Mouse (Mus musculus): ENCODE results near the gene Chn1. TPM values are rescaled to one million over a fixed set of nuclear protein-coding genes. Genes with fewer than 3 reads are reported as not detected.

The Chn1 gene
- polyA plus RNA-seq, 1 experiment from 2014 or later: 1.2 TPM

GRCm38 (mm10) chr2:73636387-73636786 is 138.8 kb downstream of the Chn1 start:
- DNase-seq (ENCODE audit: low spot score): no peak

DNA sequence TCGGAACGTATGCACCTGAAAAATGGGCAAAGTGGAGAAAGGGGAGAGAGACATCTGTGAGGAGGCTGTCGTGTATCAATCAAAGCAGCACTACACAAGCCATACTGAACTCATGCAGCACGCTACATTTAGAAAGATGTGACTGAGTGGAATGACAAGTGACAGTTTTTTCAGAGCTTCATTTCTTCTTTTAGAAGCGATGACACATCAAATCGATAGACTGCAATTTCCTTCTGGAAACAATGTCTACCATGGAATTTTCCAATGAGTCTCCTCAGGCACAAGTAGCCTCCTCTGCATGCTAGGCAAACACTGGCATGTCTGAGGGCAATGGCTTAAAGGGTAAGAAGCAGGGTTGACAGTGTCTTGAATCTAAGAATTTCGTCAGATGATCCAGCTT is 143.3 kb downstream of the Chn1 start:
- DNase-seq (ENCODE audit: low spot score): no peak

DNA sequence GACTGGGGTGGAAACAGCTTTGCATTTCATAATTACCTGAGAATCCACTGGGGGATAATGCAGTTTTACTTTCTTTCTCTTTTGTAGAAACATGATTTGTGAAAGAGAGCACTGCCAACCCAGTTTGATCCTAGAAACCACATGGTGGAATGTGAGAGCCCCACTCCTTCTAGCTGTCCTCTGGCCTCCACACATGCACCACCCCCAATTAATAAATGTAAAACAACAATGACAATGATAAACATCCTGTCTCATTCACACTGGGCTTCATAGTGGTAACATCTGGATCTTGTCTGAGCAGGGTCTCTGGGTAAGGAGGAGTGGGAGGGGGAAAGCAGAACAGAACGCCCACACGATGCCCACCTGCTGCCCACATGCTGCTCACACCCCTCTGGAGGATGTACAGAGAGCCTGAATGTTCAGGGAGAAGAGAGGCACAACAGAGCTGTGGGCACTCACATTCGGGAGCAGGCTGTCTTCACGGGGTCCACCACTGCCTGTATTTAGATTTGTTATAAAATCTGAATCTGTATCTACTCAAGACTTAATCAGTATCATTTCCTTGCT is 156.6 kb downstream of the Chn1 start:
- DNase-seq (ENCODE audit: low spot score): no peak

DNA sequence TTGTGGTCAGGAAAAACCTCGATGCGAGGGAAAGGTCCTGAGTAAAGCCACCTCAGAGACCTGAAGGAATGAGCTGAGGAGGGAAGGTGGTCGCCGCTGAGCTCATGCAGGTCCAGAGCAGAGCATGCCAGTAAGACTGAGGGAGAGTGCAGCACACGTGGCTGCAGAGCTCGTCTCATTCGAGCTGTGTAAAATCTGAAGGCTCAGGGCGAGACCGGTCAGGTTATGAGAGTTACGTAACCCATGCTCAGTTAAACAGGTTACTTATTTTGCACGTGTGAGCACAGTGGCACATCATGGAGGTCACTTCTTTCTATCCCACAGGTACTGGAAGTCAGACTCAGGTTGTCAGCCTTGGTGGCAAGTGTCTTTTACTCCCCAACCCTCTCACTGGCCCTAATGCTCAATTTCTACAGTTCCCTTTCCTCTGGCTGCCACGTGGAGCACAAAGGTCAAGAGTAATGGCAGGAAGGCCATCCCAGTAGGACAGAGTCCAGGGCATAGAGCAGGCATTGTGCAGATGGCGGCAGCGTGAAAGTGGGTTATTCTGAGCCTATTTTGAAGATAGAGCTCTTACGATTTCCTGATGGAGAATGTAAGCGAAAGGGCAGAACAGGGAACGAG is 158.6 kb downstream of the Chn1 start:
- DNase-seq (ENCODE audit: low spot score): no peak

DNA sequence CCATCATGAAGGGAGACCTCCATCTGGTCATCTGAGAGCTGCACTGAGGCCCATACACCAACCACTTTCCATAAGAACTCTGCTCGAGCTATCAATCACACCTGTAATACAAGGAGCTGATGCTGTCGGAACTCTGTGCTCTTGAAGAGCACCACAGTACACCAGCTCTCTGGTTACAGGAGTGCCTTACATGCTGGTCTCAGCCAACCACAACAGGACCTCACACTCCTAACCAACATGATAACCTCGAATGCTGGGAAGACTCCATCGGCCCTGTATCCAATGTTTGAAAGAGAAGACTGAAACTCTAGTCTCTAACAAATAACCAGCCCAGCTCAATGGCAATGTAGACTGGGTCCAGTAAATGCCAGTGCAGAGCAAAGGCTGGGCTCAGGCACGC is 159.7 kb downstream of the Chn1 start:
- no peak for DNase-seq (ENCODE audit: low spot score)

- no peak for DNase-seq (ENCODE audit: low spot score)
Observed at GRCm38 (mm10) chr2:73614303-73614702, 160.8 kb downstream of the Chn1 start.

DNA sequence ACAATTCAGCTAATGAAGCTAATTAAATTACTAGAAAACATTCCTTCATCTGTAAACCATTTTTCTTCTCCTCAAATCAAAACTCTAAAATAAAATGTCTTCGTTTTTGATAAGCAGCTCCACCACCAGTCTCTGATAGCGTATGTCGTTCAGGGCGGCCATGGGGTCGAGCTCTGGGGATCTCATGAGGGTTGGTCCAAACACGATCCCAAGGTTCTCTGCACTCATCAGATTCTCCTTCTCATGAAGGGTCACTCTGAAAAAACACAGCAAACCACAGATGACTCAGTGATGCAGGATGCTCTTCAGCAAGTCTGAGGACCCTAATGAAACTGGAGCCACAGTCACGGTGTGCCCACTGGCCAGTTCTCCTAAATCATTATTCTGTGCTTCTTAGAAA is 162.2 kb downstream of the Chn1 start:
- DNase-seq (ENCODE audit: low spot score): no peak

DNA sequence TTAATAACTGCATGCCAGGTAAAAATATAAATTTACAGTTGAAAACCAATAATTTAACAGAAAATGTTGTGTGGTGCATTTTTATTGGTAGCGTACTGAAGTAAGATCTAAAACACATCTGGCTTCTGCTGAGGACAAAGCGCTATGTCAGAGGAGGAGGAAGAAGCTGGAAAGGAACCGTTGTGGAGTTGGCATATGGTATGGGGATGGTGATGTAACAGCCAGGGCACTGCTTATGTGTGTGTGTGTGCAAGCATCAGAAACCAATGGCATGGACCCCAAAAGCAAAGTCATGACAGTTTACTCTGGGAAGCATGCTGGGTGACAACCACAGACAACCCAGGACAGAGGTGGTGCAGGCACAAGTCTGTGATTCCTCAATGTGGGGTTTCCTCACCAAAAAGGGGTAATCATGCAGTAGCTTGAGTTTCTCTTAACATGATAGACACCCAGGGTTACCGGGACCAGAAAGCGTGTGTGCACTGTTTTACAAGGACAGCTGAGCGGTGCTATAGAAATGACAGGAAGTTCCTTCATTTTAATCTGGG is 162.7 kb downstream of the Chn1 start:
- DNase-seq (ENCODE audit: low spot score): no peak

DNA sequence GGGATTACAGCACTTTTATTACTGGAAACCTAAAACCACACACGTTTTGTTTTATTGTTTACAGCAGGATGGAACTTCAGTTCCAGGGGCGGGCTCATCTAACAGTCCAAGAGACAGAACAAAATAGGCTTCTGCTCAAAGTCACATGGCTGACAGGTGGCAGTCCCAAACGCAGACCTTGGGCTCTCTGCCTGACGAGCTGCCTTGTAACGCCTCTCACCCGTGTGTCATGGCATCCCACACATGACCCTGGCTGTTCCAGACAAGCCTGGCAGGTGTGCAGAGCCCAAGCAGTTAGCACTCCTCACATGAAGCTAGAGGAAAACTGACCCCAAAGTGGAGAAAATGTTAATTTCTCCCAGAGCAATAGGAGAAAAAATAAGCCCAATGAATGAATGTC is 163.3 kb downstream of the Chn1 start:
- DNase-seq (ENCODE audit: low spot score): no peak

DNA sequence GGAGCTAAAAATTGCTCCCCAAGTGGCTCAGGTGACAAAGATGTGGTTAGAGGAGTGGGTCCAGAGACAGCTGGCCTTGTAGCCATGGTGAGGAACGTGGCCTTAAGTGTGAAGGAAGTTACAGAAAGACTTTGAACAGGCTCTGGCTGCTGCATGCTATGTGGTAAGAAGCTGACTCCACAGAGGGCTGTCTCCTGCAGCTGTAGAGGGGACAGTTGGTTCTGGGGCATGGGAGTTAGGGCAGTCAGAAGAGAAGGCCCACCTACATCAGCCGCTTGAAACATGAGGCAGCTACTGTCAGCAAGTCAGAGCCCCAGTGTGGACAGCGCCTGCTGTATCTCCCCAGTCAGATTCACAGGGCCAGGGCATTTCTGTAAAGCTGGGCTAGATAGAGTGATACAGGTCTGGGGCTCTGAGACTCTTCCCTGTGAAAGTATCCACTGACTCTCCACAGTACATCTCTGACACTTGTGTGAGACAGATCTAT is 165.4 kb downstream of the Chn1 start:
- DNase-seq (ENCODE audit: low spot score): no peak

DNA sequence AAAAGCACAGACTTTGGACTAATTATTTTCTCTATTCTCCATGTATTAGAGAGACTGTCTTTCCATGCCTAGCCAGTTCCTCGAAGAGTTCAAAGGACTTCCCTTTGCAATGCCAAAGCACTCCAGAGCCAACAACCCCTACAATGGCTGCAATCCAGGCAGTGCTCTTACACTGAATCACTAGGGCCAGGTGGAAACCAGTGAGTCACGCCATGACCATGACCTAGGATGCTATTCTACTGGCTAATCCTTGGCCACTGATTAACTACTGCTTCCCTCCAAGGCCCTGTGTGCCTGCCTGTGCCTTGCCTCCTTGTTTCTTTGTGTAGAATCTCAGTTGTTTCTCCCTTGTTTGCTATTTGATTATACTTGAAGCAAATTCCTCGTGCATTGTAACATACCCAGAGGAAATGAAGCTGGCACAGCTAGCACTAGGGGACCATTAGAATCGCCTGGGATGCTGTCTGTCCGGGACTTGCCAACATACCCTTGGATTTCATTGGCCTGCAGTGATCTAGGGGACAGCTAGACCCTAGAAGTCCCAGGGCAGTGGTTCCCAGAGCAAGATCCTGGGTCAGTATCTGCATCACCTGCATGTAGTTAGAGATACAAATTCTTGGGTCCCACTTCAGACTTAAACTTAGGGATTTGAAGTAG is 166.0 kb downstream of the Chn1 start:
- DNase-seq (ENCODE audit: low spot score): no peak

- no peak for DNase-seq (ENCODE audit: low spot score)
Observed at GRCm38 (mm10) chr2:73608391-73608790, 166.8 kb downstream of the Chn1 start.

- no peak for DNase-seq (ENCODE audit: low spot score)
Observed at GRCm38 (mm10) chr2:73607609-73608008, 167.5 kb downstream of the Chn1 start.

DNA sequence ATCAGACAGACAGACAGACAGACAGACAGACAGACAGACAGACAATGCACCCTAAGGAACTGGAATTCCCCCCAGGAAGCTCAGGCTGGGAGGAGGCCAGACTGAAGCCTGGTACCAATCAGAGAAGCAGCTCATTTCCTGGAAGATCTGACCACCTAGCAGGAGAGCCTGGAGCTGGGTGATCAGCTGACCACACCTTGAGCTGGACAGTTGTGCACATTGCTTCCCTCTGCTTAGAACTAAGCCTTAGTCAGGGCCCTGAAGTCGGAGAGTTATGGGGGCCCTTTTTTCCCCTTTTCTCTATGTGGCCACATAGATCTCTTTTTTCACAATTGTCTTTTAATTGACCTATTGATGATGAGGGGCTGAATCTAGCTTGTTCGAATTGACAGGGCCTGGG is 168.0 kb downstream of the Chn1 start:
- DNase-seq (ENCODE audit: low spot score): no peak

GRCm38 (mm10) chr2:73606616-73607015 is 168.5 kb downstream of the Chn1 start:
- no peak for DNase-seq (ENCODE audit: low spot score)

DNA sequence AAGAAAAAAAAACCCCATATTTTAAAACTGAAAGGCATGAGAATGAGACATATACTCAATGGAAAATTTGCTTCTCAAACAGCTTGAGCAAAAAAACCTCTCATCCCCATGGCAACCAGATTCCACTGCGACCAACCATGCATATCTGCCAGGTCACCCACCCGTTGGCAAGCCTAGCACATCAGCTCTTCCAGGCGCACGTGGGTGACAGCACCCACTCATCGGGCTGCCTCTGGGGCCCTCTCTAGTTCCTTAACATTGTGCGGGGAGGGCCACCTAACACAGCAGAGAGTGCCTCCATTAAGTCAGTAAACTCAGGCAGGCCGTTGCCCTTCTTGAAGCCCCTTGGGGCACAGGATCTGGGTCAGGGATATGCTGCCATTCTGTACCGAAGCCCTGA is 170.1 kb downstream of the Chn1 start:
- no peak for DNase-seq (ENCODE audit: low spot score)

- DNase-seq (ENCODE audit: low spot score): no peak
Observed at GRCm38 (mm10) chr2:73604579-73604978, 170.6 kb downstream of the Chn1 start.

- DNase-seq (ENCODE audit: low spot score): no peak
Observed at GRCm38 (mm10) chr2:73600650-73601049, 174.5 kb downstream of the Chn1 start.

GRCm38 (mm10) chr2:73597772-73598171 is 177.4 kb downstream of the Chn1 start:
- DNase-seq (ENCODE audit: low spot score): no peak

DNA sequence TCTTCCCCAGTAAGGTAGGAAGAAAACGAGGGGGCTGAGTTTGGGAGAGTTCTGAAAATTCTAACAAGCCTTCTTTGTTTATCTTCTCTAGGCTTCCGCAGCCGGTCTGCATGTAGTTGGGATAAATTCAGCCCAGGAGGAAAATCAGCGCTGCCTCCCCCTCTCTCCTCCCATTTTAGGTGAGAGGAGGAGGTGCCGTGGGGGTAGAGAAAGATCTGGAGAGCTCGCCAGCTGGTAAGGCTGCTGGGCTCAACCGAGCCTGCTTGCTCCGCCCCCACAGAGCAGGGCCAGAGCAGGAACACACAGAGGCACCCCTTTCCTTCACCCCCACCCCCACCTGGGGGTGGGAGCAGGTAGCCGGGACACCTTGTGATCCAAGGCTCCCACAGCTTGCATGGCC is 178.4 kb downstream of the Chn1 start:
- no peak for DNase-seq (ENCODE audit: low spot score)

DNA sequence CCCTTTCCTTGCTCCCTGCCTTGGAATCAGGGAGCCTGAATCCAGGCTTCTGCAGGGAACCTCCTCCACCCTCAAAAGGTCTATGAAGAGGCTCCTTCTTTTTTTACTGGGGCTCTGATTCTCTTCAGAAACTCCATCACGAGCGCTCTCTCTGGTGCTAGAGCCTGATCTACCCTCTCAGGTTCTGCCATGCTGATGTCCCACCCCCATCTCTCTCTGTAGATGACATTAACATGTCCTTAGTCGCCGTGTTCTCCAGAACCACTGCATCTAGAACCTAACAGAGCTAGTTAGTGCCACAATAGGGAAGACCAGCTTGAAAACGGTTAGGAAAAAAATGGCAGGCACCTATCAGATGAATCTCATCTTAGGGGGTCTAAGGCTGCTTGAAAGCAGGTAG is 178.8 kb downstream of the Chn1 start:
- DNase-seq (ENCODE audit: low spot score): no peak

- no peak for DNase-seq (ENCODE audit: low spot score)
Observed at GRCm38 (mm10) chr2:73593101-73593439, 182.1 kb downstream of the Chn1 start.
